Mouse (Mus musculus) ES-CJ7 (cell line): ENCODE measurements at regions not wholly inside any gene's neighbourhood (a gene's known extent, or its start where the extent isn't known, plus 50 kb on each side); places are given as distances from the start of the nearest gene placed in this dataset.
"Not testable (repeated sequence)": the region's sequence is repeated elsewhere in the genome, so short reads cannot be mapped to it uniquely, and the experiment has no call there.

Source experiments
- DNase-seq: peaks from one replicate; pipeline ENCODE4 v3.0.0; 2011; ENCODE audit warnings: low read depth, low spot score

DNA sequence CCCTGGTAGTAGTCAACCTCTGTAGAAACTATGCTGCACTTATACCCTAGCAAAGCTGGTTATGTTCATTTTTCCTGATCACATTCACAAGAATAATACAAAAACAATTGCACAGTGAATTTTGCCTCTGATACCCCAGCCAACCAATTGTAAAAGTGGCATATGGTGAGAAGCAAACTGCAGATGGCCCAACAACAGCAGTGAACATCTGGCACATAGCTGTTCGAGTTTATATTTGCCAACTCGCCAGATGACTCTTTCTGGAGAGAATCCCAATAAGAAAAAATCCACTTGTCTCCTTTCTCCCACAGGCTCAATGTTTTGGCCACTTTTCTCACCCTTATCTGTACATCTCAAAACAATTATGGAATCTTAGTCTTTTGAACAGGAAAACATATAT, 196.5 kb upstream of the Grik2 start:
- DNase-seq = no peak

DNA sequence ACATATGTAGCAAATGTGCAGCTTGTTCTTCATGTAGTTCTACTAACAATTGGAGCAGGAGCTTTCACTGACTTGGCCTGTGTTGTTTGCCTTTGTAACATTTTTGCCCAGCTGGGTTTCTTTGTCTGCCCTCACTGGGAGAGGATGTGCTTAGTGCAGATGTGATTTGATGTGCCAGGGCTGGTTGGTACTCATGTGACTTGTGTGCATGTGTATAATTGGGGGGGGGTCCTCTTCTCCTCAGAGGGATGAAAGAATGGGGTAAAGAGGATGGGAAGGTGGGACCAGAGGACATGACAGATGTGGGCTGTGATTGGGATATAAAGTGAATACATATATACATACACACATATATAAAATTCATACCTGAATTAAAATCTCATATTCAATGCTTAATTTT, 163.9 kb upstream of the Grik2 start:
- no peak for DNase-seq

DNA sequence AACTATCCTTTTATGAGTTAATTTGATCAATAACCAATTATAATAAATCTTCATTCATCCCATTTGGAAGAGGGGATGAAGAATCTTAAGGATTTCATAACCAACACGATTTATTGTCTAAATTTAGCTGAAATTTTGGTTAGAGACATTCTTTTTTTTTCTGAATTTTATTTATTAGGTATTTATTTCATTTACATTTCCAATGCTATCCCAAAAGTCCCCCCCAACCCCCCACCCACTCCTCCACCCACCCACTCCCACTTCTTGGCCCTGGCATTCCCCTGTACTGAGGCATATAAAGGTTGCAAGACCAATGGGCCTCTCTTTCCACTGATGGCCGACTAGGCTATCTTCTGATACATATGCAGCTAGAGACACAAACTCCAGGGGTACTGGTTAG, 148.7 kb upstream of the Grik2 start:
- DNase-seq = not testable (repeated sequence)

DNA sequence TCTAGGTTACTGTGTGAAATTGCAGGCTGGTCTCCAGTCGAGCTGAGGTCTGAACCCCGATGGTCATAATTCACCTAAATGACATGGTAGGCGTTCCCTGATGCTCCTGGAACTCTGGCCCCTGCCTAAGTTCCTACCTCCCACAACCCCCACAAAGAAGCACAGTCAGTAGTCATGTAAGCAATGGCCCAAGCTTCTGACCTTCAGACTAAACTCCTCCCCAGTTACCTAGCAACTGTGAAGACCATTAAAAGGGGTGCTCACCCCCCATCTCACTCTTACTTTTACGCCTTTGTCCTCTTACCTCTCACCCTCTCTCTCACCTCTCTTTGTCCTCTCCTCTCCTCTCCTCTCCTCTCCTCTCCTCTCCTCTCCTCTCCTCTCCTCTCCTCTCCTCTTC, 120.6 kb upstream of the Grik2 start:
- DNase-seq = peak; percentile 55

DNA sequence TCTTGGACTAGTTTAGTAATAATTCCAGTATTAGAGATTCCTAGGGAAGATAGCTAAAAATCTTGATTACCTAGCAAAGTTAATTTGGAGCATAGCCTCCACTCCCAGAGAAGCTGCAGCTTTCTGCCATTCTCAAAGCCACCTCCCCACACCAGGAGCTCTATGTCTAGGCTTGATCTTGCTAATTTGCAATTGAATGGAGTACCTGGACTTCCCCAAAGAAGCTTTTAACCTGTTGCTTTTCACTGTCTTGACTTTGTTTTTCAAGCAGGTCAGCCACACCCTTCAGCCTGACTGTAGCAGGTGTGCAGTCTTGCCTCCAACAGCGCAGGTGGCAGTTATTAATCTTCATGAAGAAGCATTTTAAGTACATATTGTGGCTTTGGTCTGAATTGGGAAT, 119.6 kb upstream of the Grik2 start:
- DNase-seq = peak; percentile 90

DNA sequence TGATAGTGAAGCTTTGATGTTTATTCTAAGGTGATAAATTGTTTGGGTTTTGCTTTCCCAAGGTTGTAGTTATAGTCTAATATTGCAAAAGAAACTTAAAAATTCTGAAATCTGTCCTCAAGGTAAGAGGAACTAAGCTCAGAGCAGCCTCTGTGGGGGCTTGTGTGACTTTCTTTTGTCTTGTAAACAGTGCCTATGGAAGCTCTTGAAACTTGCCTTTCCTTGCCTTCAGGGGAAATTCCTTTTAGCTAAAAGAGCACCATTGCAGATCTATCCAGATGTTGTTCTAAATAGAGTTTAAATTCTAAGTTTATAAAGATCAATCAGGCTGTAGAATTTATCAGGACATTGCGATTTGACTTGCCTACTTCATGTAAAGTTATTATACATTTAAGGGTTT, 116.1 kb upstream of the Grik2 start:
- DNase-seq = peak; percentile 68

DNA sequence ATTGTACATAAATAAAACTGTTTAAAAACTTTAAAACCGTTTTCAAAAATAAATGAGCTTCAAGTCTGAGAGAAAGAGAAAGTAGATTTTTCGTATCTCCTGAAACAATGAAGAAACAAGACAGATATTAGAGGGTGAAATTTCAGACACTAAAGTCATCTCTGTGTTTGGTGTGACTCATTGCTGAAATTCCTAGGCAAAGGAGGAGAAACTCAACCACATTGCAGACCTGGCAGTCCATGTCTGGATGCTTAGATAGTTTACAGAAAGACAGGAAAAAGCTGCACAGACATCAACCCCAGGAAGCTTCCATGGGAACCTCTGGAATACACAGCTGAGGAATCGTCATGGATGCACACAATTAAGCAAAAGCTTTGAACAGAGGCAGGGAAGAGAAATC, 106.9 kb upstream of the Grik2 start:
- no peak for DNase-seq

DNA sequence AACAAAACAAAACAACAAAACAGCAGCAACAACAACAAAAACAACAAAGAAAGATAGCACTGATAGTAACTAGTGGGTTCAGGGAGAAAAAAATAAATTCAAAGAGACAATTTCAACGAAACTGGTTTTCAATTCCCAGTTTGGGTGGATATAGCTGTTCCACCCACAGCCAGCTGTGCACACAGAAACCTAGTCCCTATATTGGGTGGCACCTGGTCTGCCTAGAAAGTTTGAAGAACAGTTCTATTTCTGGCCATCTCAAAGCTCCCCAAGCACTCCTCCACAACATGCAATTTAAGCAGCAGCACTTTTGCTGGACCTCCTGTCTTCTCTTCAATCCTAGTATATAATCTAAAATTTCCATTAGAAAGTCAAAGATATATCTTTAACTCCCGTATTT, 95.5 kb upstream of the Grik2 start:
- no peak for DNase-seq

DNA sequence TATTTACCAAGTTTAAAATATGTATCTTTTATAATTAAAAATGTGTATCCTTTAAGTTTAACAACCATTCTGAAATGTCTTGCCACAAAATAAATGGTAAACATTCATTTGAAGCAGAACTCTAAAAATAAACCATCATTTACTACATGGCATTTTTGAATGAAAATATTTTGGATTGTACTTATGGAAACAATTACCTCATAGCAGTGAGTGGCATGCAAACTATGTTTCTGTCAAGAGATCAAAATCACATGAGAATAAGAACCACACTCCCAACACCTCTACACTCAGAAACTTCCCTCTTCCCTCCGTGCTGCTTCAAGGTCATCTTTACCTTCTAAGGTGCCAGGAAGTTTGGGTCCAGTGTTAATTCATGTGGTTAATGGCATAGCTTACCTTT, 94.9 kb upstream of the Grik2 start:
- no peak for DNase-seq

DNA sequence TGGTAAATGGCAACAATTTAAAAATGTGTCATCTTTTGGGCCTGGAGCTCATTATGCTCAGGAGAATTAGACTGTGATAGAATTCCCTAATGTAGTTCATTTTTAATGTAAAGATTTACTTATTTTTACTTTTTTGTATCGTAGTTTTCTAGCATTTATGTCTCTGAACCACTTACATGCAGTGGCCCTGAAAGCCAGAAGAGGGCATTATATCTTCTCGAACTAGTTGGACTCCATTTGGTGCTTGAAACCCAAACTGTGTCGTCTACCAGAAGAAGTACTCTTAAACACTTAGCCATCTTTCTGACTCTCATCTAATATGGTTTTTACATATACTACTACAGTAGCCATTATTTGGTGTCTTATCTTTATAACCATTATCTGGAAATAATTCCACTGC, 75.2 kb upstream of the Grik2 start:
- DNase-seq = peak; percentile 23

DNA sequence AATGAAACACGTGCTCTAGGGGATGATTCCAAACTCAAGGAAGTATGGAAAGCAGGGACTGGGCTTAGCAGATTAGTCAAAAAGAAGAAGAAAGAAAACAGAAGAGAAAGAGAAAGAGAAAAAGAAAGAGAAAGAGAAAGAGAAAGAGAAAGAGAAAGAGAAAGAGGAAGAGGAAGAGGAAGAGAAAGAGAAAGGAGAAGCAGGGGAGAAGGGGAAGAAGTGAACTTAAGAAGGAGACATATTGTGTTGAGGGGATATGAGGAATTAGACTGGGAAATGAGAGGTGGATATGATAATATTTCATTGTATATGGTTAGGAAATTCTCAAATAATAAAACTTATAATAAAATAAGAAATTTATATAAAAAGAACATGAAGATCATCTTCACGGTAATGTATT, 59.1 kb upstream of the Grik2 start:
- no peak for DNase-seq

DNA sequence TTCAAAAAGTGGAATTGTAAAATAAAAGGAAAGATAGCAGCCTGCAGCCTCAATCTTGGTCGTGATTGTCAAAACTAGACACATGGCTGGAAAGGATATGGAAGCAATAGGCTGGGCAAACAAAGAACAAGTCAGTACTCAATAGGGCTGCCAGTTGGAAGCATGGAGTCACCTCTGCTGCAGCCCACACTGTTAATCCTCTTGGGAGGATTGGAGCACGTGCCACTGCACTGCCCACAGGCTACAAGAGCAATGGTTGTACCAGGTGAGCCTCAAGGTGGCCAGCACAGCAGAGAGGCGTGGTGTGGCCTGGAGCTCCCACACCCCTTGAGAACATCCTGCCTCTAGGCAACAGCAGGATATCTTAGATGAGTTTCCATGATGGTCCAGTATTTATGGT, 55.7 kb upstream of the Grik2 start:
- no peak for DNase-seq
